Mouse (Mus musculus) adrenal gland (tissue): ENCODE measurements around the gene Pdss2.
"Not testable (repeated sequence)": the region's sequence is repeated elsewhere in the genome, so short reads cannot be mapped to it uniquely, and the experiment has no call there.

Experiments used
- intact Hi-C: fragments of 180-260 bp; cut with DNase I; formaldehyde crosslinking; loops from one replicate; pipeline ENCODE4 v1.15.1; 2025

Gene Pdss2

GRCm38 (mm10) chr10:43368611-43369010 lies 147.3 kb downstream of the Pdss2 start:
- intact Hi-C loops = no loop called here

- intact Hi-C loops = loop anchor here (10.0 kb wide), 2 partner anchors 98 to 158 kb away; no protein-coding TSS in a partner anchor
These were observed 151.0 kb downstream of the Pdss2 start for GRCm38 (mm10) chr10:43372315-43372714.

GRCm38 (mm10) chr10:43373035-43373434 lies 151.7 kb downstream of the Pdss2 start:
- intact Hi-C loops = loop anchor here (10.0 kb wide), 2 partner anchors 98 to 158 kb away; no protein-coding TSS in a partner anchor

DNA sequence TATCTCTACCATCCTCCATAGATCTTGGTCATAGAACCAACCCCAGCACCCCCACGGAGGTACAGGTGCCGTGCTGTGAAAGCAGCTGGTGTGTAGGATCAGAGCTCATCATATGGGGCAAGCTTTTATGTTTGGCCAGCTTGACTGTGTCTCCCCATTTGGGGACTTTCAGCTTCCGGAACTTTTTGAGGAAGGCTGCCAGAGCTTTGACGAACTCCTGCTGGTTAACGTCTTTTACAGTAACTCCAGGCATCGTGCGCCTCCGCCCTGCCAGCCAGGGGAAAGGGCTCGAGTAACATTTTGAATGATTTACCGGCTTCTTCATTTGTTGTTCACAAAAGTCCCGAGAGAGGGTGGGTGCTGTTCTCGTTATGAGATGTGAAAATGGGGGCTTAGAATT lies 152.4 kb downstream of the Pdss2 start:
- intact Hi-C loops = loop anchor here (10.0 kb wide), 2 partner anchors 99 to 159 kb away; no protein-coding TSS in a partner anchor

- intact Hi-C loops = loop anchor here (10.0 kb wide), 2 partner anchors 100 to 160 kb away; no protein-coding TSS in a partner anchor
These were observed 154.0 kb downstream of the Pdss2 start for GRCm38 (mm10) chr10:43375286-43375685.

- intact Hi-C loops = loop anchor here (10.0 kb wide), 2 partner anchors 102 to 162 kb away; no protein-coding TSS in a partner anchor
These were observed 155.5 kb downstream of the Pdss2 start for GRCm38 (mm10) chr10:43376749-43377148.

DNA sequence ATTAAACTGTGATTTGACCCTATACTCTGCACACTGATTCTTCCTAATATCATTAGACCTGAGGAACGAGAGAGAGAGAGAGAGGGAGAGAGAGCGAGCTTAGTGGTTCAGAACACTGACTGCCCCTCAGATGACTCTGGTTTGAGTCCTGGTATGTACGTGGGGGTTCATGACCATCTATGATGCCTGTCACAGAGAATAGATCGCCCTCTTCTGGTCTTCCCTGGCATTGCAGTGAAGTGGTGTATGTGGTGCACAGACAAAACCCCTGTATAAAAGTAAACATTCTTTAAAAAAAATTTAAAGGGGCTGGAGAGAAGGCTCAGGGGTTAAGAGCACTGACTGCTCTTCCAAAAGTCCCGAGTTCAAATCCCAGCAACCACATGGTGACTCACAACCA lies 157.0 kb downstream of the Pdss2 start:
- intact Hi-C loops = loop anchor here (10.0 kb wide), 2 partner anchors 103 to 163 kb away; no protein-coding TSS in a partner anchor

DNA sequence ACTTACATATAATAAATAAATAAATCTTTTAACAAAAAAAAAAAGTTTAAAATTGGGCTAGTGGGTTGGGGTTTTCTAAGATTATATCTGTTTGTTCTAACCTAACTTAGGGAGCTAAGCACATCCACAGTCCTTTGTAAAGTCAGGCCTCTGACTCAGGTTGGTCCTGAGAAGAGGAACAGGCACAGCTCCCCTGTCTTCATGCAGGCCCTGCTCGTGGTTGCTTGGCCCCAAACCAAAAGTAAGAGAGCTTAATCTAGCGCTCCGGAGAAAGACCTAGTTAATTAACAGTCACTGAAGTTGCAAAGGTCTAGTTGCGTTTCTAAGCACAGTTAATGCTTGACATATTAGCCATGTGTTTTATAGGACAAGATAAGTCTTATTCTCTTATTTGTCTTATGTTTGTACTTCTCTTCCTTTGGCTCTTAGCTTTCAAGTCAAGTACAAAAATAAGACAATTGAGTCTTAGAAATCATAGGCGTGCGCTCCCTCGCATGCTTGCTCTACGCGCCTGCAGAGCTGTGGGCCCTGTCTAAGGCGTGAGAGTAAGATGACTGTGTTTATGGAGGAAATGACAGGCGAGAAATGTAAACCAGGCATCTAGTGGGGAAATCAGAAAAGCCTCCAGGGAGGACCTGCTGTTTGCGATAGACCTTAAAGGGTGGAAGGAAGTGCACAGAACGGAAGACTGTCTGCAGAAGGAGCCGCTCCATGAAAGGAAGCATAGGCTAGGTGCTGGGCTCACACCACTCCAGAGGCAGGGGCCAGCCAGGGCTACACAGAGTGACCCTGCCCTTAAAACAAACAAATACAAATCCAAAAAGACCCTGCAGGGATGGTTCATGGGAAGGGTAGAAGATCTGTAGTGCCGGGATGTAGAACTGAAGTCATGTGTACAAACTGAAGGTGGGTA lies 157.7 kb downstream of the Pdss2 start:
- intact Hi-C loops = loop anchor here (10.0 kb wide), 2 partner anchors 104 to 164 kb away; no protein-coding TSS in a partner anchor

- intact Hi-C loops = no loop called here
These were observed 161.4 kb downstream of the Pdss2 start for GRCm38 (mm10) chr10:43382660-43383059.

DNA sequence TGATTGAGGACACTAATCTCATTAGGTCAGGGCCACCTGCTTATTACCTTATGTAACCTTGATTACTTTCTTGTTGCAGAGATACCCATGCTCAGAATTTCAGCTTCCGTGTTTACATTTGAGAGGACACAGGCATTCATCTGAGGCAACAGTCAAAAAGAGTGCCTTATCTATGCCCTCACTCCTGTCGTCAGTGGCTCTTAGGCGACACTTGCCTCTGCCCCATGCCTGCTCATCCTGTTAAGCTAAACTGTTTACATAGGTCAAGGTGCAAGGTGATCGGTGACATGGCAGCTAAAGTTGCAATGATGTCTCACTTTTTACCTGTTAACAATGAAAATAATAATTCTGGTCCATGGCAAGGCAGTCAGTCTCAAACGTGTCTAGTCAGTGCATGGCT lies 163.3 kb downstream of the Pdss2 start:
- intact Hi-C loops = no loop called here

DNA sequence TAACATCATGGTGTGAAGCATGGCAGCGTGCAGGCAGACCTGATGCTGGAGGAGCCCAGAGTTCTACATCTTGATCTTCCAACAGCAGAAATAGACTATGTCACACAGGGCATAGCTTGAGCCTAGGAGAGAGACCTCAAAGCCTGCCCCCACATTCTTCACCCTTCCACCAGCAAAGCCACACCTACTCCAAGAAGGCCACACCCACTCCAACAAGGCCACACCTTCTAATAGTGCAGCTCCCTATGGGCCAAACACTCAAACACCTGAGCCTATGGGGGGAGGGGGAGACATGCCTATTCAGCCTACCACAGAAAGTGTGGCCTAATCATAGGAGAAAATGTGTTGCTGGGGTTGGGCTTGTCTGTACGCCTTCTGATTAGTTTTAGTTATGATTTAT lies 171.6 kb downstream of the Pdss2 start:
- intact Hi-C loops = no loop called here

GRCm38 (mm10) chr10:43393818-43394217 lies 172.5 kb downstream of the Pdss2 start:
- intact Hi-C loops = no loop called here

DNA sequence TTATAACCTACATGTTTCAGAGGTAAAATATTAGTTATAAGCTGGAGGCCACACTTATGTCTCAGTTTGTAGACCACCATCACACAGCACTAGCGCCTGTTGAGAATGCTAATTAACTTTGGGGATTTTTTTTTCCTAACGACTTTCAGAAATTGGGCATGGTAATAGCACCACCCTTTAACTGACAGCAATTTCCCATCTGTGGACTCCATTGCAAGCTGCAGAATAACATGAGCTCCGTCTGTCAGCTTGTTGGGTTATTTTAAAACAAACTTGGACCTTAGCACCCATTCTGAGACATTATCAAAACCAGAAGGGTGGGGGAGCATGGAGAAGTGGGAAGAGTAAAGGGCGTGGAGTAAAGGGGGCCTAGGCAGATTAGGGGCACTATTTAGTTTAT lies 174.5 kb downstream of the Pdss2 start:
- intact Hi-C loops = no loop called here

DNA sequence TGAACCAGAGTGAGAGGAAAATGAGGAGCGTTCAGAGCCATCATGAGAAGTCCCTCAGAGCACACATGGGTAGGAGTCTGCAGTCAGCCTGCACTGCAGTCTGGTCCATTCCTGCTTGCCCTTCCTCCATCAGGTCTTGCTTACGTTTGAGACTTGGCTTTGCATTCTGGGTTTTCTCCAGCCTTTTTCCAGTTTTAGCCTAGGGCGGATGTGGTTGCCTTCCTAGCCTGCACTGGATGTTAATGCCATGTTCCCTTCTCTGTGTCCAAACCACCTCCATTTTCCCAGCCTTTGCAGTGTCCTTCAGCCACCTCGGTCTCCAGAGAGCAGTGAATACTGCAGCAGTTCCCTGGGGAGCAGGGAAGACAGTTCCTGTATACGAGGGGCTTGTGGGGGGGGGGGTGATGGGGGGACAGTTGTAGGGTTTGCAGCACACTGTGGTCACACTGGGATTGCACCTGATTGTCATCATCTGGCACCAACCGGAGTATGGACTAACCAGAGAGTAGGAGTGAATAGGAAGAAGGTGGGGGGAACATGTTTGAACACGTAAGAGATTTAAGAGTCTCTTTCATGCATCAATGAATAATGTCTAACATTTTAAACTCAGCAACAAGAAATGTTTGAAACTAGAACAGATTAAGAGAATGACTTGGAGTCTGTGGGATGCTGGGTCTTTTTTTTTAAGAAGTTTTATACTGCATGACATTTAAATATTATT lies 178.5 kb downstream of the Pdss2 start:
- intact Hi-C loops = no loop called here

- intact Hi-C loops = no loop called here
These were observed 184.8 kb downstream of the Pdss2 start for GRCm38 (mm10) chr10:43406107-43406506.

- intact Hi-C loops = no loop called here
These were observed 185.6 kb downstream of the Pdss2 start for GRCm38 (mm10) chr10:43406885-43407284.

DNA sequence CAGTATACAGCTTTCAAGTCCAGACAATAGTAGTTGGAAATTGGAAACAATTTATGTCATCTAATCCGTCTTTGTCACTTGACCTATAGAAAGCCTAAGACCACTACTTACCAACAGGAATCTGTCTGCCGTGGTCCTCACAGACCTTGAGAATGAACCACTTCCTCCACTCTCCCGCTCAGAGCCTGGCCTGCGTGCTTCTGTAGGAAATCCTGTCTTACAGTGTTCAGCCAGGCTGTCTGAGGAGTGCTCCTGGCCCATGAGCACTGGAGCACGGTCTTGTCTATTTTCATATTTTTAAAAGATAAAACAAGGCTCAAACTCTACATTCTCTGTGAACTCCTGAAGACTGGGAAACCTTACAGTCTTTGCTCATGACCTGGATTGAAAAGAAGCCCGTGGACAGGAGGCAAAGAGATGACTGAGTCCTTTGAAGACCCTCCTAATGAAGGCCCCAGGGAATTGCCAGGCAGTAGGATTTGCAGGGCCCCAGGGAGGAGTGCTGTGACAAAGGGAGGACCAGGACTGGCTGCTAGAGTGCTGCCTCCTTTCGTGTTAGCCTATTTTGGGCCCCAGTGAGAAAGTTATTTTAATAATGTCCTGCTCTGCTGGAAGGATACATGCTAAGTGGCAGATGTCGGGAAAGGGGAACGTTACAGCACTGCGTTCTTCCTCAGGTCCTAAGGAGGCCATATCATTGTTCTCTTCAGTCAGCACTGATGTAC lies 188.4 kb downstream of the Pdss2 start:
- intact Hi-C loops = no loop called here

GRCm38 (mm10) chr10:43411164-43411563 lies 189.9 kb downstream of the Pdss2 start:
- intact Hi-C loops = not testable (repeated sequence)

GRCm38 (mm10) chr10:43417346-43417745 lies 196.1 kb downstream of the Pdss2 start:
- intact Hi-C loops = no loop called here

- intact Hi-C loops = no loop called here
These were observed 199.6 kb downstream of the Pdss2 start for GRCm38 (mm10) chr10:43420660-43421413.
